Mouse (Mus musculus) heart, embryonic 12.5 days (tissue): ENCODE measurements around the gene Igsf21. TPM values are rescaled to one million over a fixed set of nuclear protein-coding genes. Genes with fewer than 3 reads are reported as not detected.

Experiments
- ATAC-seq: fragments of 200-750 bp; cut with Nextera tagmentation; 2 replicates; pipeline ENCODE4 v1.8.0; 2017; ENCODE audit warnings: moderate TSS enrichment, moderate library complexity; ENCODE audit not compliant: insufficient number of reproducible peaks, low FRiP score
- H3K27ac ChIP-seq: fragments of 300-500 bp; sonication (generic); 2 replicates; pipeline ENCODE4 v1.5.1; 2016; ENCODE audit warnings: mild to moderate bottlenecking, moderate library complexity; ENCODE audit not compliant: poor library complexity, severe bottlenecking
- H3K27me3 ChIP-seq: fragments of 300-500 bp; sonication (generic); replicated peaks from 2 replicates; pipeline ENCODE4 v1.6.1; 2016; ENCODE audit warnings: mild to moderate bottlenecking, moderate library complexity
- H3K36me3 ChIP-seq: fragments of 300-500 bp; sonication (generic); 2 replicates; pipeline ENCODE4 v1.6.1; 2016; ENCODE audit warnings: mild to moderate bottlenecking, moderate library complexity
- H3K4me1 ChIP-seq: fragments of 300-500 bp; sonication (generic); replicated peaks from 2 replicates; pipeline ENCODE4 v1.6.1; 2016; ENCODE audit warnings: mild to moderate bottlenecking
- H3K4me2 ChIP-seq: fragments of 300-500 bp; sonication (generic); 2 replicates; pipeline ENCODE4 v1.6.1; 2016; ENCODE audit warnings: mild to moderate bottlenecking, moderate library complexity
- H3K4me3 ChIP-seq: fragments of 300-500 bp; sonication (generic); 2 replicates; pipeline ENCODE4 v1.5.1; 2016; ENCODE audit warnings: mild to moderate bottlenecking
- H3K9ac ChIP-seq: fragments of 300-500 bp; sonication (generic); 2 replicates; pipeline ENCODE4 v1.6.1; 2016; ENCODE audit warnings: mild to moderate bottlenecking, moderate library complexity
- H3K9me3 ChIP-seq: fragments of 300-500 bp; sonication (generic); replicated peaks from 2 replicates; pipeline ENCODE4 v1.6.1; 2016; ENCODE audit warnings: mild to moderate bottlenecking, moderate library complexity
- WGBS: fragments of 180-500 bp; shearing (Covaris S2); methylation state at CpG from one replicate; pipeline ENCODE4 v1.1.7; 2016; 5-methylcytosine and 5-hydroxymethylcytosine counted together
- polyA plus RNA-seq: library from polyadenylated mRNA; unstranded; fragments of >200 nt; fragmentation: Nextera tagmentation; extraction: Ambion mirVana; gene quantifications from 2 replicates; pipeline ENCODE4 v1.2.1, GENCODE M21; 2016

Igsf21 gene
- polyA plus RNA-seq, 1 experiment from 2014 or later: 0.17 TPM

DNA sequence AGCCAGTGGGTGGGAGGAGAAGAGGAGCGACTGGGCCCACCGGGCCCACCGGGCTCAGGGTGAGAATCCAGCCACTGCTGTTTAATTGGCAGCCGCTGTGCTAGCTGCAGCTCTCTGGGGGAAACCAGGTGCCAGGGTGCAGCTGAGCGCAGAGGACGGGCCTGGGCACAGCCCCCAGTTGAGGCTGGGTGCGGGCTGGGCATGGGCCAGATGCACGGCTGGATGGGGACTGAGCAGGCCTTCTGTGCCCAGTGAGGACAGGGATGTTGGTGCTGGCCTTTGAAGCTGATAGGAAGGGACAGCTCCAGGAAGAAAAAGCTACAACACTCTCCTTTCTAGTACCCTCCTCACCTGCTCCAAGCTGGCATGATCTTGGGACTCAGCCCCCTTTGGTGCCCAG is 30.5 kb downstream of the Igsf21 start:
- H3K27ac ChIP-seq: no peak overlapping the region
- no peaks in the 10 kb centered on the region for H3K36me3 ChIP-seq
- peaks cover 47% of the 10 kb centered on the region for H3K27me3 ChIP-seq
- 80% methylated on average over 8 of the region's 8 CpGs for WGBS
- H3K9me3 ChIP-seq: no peaks in the 10 kb centered on the region
- no peak overlapping the region for H3K9ac ChIP-seq
- no peak for ATAC-seq
- no peak overlapping the region for H3K4me2 ChIP-seq
- no peaks in the 10 kb centered on the region for H3K4me1 ChIP-seq
- H3K4me3 ChIP-seq: no peak overlapping the region

DNA sequence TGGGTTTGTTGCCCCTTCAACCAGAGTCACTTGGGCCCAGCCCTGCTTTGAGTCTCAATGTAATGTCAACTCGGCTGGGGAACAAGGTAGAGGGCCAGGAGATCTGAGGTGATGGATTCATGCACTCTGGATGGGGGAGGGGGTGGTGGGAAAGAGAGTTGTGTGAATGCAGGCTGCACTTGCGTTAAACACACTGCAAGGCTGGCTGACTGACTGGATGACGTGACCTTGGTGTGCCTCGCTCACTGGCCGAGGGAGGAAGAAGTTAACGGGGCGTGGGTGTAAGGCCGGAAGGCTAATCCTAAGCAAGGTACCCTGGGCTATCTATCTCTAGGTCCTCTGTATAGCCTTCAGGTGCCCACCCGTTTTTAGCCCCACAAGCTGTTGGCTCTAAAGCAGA is 31.4 kb downstream of the Igsf21 start:
- Histone ChIP-seq H3K27ac (no peak overlapping the region), H3K4me2 (no peak overlapping the region), H3K36me3 (no peaks in the 10 kb centered on the region), H3K4me3 (no peak overlapping the region), H3K9me3 (no peaks in the 10 kb centered on the region), H3K27me3 (peaks cover 38% of the 10 kb centered on the region), H3K4me1 (no peaks in the 10 kb centered on the region), H3K9ac (no peak overlapping the region)
- WGBS: 67% methylated on average over 9 of the region's 9 CpGs
- no peak for ATAC-seq

DNA sequence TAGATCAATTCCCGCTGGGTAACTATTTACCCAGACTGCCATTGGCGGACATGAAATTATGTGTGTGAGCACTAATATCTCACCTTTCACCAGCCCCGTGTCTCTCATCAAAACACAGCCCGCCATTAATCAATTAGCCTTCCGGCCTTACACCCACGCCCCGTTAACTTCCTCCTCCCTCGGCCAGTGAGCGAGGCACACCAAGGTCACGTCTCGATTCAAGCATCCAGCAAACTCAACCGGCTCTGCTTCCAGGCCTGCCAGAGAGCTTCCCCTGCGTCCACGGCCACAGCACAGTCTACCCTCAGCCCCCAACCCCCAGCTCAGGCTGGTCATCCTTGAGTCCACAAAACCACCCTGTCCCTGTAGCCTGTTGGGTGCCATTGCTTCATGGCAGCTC is 32.2 kb downstream of the Igsf21 start:
- no peaks in the 10 kb centered on the region for H3K4me1 ChIP-seq

DNA sequence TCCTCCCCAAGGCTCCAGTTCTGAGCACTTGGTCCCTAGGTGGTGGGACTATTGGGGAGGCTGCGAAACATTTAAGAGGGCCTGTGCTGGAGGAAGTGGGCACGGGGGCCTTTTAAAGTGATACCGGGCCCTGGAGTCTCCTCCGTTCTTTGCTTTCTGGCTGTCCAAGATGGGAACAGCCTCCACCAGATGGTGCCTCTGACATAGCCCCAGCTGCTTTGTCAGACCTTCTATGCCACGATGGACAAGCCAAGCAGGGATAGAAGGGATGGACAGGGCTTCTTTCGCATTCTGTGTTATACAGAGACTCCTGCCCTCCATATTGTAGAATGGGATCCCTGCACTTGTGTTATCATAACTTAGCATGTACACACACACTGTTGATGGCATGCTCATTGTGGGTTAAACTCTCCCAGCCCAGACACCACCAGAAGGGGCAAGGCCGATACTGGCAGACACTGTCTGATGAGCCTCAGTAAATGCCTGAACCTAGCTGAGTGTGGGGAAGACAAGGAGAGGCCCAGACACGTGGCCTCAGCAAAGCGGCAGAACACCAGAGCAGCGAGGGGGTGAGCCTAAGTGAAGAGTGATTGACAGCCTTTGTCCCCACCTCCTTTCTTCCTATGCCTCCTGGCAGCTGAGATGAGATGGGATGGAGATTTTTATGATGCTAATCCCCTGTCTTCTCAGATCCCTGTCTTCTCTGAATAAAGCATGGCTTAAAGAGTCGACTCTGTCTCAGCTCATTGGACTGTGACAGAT is 36.3 kb downstream of the Igsf21 start:
- 71% methylated on average over 11 of the region's 11 CpGs for WGBS
- no peak overlapping the region for H3K9ac ChIP-seq
- no peak for ATAC-seq

More for the DNA sequence above, 32.2 kb downstream of the Igsf21 start:
- Histone ChIP-seq H3K9me3 (no peaks in the 10 kb centered on the region), H3K27ac (no peak overlapping the region), H3K36me3 (no peaks in the 10 kb centered on the region), H3K9ac (no peak overlapping the region), H3K27me3 (peaks cover 37% of the 10 kb centered on the region), H3K4me2 (no peak overlapping the region), H3K4me3 (no peak overlapping the region)
- no peak for ATAC-seq
- 55% methylated on average over 14 of the region's 14 CpGs for WGBS

DNA sequence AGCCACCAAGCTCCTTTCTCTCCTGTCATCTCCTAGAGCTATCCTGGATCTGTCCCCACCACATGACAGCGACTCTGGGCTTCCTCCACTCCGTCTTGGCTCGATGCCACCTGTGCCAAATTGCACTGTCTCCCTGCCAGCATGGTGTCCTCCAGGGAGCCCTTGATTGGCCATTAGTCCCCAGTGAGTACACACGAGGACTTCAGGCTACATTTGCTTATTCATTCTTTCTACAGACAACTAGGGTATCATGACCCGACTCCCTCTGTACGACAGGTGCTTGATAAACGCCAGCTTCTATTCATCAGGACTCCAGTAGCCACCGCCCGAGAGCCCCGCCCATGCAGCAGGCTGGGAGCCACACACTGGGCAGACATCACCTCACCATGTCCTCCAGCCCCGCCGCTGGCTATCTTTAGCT is 40.8 kb downstream of the Igsf21 start:
- ATAC-seq: no peak
- Histone ChIP-seq H3K4me3 (no peak overlapping the region), H3K27ac (no peak overlapping the region), H3K36me3 (no peaks in the 10 kb centered on the region), H3K4me1 (peaks cover 9% of the 10 kb centered on the region), H3K27me3 (peaks cover 18% of the 10 kb centered on the region; the same call in 1 of the 2 replicates), H3K9me3 (peaks cover 8% of the 10 kb centered on the region; the same call in 1 of the 2 replicates), H3K4me2 (peak overlapping the region; percentile 19; the same call in 1 of the 2 replicates), H3K9ac (no peak overlapping the region)
- 42% methylated on average over 12 of the region's 12 CpGs for WGBS

More for the DNA sequence above, 36.3 kb downstream of the Igsf21 start:
- Histone ChIP-seq H3K4me3 (no peak overlapping the region), H3K27me3 (peaks cover 30% of the 10 kb centered on the region), H3K4me2 (no peak overlapping the region), H3K27ac (no peak overlapping the region), H3K36me3 (no peaks in the 10 kb centered on the region), H3K9me3 (peaks cover 8% of the 10 kb centered on the region; the same call in 1 of the 2 replicates), H3K4me1 (peaks cover 9% of the 10 kb centered on the region)

DNA sequence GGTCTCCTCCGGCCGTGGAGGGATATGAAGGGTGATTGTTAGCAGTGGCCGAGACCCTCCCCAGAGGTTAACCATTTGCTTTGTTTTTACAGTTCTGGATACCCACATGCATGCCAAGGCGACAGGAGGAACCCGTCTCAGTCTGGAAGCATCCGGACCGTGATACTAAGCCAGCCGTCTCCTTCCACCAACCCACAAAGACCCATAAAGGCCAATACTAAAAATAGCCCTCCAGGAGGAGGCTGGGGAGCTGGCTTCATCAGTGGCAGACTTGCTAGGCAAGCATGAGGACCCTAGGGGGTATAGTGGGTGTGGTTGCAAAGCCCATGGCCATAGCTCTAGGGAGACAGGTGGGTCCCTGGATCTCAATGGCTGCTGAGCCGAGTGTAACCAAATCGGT is 41.8 kb downstream of the Igsf21 start:
- H3K36me3 ChIP-seq: no peaks in the 10 kb centered on the region
- H3K9ac ChIP-seq: no peak overlapping the region
- peaks cover 8% of the 10 kb centered on the region; the same call in 1 of the 2 replicates for H3K9me3 ChIP-seq
- no peak overlapping the region for H3K27ac ChIP-seq
- H3K4me3 ChIP-seq: no peak overlapping the region
- H3K4me1 ChIP-seq: peaks cover 9% of the 10 kb centered on the region
- no peak for ATAC-seq
- H3K27me3 ChIP-seq: peaks cover 15% of the 10 kb centered on the region; the same call in 1 of the 2 replicates
- WGBS: 79% methylated on average over 10 of the region's 10 CpGs
- H3K4me2 ChIP-seq: no peak overlapping the region

DNA sequence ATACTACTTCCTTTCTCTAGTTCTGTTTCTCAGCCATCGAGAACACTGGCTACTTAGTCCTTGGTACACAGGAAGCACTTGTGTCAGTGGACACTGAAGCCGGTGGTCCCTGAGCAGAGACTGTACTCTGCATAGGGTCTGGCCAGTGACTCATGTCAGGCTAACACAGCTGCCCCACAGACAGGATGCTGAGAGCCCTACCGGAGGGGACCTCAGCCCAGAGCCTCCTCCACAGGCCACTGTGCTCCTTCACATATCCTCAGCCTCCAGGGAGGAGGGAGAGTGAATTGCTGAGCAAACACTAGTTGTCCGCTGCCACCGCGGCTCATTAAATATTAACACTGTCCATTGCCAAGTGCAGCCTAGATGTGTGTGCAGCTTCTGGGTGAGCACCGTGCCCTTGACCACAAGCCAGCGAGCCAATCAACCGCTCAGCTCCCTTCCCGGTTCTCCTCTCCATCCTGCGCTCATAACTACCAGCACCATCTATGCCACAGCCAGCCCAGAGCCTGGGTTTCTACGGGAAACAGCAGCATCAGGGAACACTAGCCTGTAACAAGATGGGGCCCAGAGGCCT is 42.8 kb downstream of the Igsf21 start:
- H3K4me3 ChIP-seq: no peak overlapping the region
- H3K9me3 ChIP-seq: peaks cover 8% of the 10 kb centered on the region; the same call in 1 of the 2 replicates
- H3K4me1 ChIP-seq: peaks cover 9% of the 10 kb centered on the region
- 85% methylated on average over 12 of the region's 12 CpGs for WGBS
- H3K27me3 ChIP-seq: 0 out of 2 replicates have a peak, but pooled peaks cover 7% of the 10 kb centered on the region
- H3K9ac ChIP-seq: no peak overlapping the region
- H3K4me2 ChIP-seq: no peak overlapping the region
- no peak overlapping the region for H3K27ac ChIP-seq
- no peaks in the 10 kb centered on the region for H3K36me3 ChIP-seq
- no peak for ATAC-seq

DNA sequence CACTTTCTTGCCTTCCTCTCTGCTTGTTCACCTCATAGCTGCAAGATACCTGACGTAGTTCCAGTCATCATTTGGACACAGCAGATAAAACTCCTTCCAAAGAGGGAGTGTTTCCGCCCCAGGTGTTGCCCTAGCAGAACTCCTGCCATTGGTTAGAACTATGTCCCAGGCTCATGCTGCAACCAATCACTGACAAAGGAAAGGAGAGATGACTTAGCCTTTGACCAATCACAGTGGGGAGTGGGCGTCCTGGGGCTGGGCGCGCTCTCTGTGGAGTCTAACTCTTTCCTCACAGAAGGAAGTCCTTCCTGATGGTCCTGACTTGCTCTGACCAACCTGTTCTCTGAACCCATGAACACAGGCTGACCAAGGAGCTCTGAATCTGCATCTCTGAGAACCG is 44.4 kb downstream of the Igsf21 start:
- H3K4me2 ChIP-seq: no peak overlapping the region
- WGBS: 41% methylated on average over 6 of the region's 6 CpGs
- no peak for ATAC-seq

DNA sequence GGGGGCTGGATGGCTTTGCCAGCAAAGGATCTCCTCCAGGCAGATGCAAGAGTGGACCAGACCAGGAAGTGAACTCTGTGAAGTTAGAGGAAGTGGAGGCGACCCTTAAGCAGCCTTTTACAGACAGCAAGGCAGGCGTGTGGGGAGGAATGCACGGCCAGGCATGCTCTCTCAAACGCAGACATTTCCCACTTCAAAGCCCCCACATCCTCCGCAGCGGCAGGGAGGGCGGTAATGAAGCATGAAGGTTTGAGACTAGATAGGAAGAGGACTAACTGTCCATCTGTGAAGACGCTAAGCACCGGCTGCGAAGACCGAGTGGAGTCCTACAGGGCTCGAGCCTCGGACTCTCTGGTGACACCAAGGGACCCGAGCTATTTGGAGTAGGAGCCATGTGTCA is 46.3 kb downstream of the Igsf21 start:
- no peaks in the 10 kb centered on the region for H3K4me1 ChIP-seq
- 60% methylated on average over 14 of the region's 14 CpGs for WGBS
- no peak for ATAC-seq
- H3K4me3 ChIP-seq: no peak overlapping the region
- H3K27ac ChIP-seq: no peak overlapping the region
- H3K36me3 ChIP-seq: no peaks in the 10 kb centered on the region
- H3K9ac ChIP-seq: no peak overlapping the region
- H3K9me3 ChIP-seq: no peaks in the 10 kb centered on the region
- H3K27me3 ChIP-seq: peaks cover 37% of the 10 kb centered on the region
- H3K4me2 ChIP-seq: no peak overlapping the region

More for the DNA sequence above, 44.4 kb downstream of the Igsf21 start:
- no peak overlapping the region for H3K9ac ChIP-seq
- 0 out of 2 replicates have a peak, but pooled peaks cover under 1% of the 10 kb centered on the region for H3K9me3 ChIP-seq
- H3K4me3 ChIP-seq: no peak overlapping the region
- no peaks in the 10 kb centered on the region for H3K36me3 ChIP-seq
- peaks cover 9% of the 10 kb centered on the region for H3K4me1 ChIP-seq
- peaks cover 20% of the 10 kb centered on the region; the same call in 1 of the 2 replicates for H3K27me3 ChIP-seq
- H3K27ac ChIP-seq: no peak overlapping the region

DNA sequence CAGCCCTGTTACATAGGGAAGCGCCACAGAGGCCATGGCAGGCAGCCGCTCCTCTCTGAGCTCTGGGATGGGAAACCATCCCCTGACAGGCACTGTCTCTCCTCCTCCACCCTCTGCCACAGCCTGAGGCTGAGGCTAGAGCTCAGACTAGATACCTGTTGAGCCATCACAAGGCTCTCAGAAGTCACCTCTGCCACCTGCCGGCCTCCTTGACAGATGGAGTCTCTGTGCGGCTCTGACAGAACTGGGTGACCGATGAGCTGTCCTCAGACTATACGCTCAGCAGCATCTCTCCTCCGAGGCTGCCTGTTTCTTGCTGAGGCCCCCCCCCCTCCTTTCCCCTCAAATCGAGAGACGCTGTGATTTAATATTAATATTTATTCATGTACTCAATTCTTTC is 49.9 kb downstream of the Igsf21 start:
- 68% methylated on average over 9 of the region's 9 CpGs for WGBS
- Histone ChIP-seq H3K9ac (no peak overlapping the region), H3K9me3 (no peaks in the 10 kb centered on the region), H3K27ac (no peak overlapping the region), H3K4me3 (no peak overlapping the region), H3K36me3 (no peaks in the 10 kb centered on the region), H3K4me2 (no peak overlapping the region), H3K4me1 (no peaks in the 10 kb centered on the region), H3K27me3 (peaks cover 39% of the 10 kb centered on the region)
- ATAC-seq: no peak

DNA sequence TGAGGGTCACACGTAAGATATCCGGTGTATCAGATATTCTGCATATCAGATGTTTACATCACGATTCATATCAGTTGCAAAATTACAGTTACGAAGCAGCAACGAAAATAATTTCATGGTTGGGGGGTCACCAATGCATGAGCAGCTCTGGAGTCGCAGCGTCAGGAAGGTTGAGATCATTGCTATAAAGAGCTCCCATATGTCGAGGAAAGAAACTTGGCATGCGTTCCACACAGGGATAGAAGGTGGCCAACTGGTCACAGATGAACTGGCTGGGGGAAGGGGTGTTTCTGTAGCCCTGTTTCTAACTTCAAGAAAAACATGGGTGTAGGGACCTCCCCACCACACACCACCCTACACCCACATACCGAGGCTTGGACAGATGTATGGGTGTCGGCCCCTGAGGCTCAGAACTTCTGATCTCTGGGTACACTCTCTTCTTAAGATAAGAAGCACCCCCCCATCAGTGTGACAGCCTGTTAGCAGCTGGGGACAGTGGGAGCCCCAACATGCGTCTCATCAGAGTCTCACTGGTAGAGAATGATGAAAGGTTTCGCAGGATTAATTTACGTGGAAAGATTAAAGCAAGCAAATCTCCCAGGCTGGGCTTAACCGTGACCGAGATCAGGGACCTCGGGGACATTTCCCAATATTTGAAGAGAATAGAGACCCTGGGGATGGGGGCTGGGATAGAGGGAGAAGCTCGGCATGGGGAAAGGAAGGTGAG is 54.1 kb downstream of the Igsf21 start:
- H3K9ac ChIP-seq: no peak overlapping the region
- H3K36me3 ChIP-seq: no peaks in the 10 kb centered on the region
- no peak overlapping the region for H3K4me3 ChIP-seq
- H3K27ac ChIP-seq: no peak overlapping the region
- H3K27me3 ChIP-seq: peaks cover 39% of the 10 kb centered on the region
- peaks cover 10% of the 10 kb centered on the region for H3K4me1 ChIP-seq
- 81% methylated on average over 18 of the region's 18 CpGs for WGBS
- no peak for ATAC-seq
- H3K9me3 ChIP-seq: no peaks in the 10 kb centered on the region
- no peak overlapping the region for H3K4me2 ChIP-seq
